Mouse (Mus musculus) neutrophil, adult 65 days (primary cell): ENCODE data around the gene Zfp146. TPM values are rescaled to one million over a fixed set of nuclear protein-coding genes. Genes with fewer than 3 reads are reported as not detected.

ENCODE experiments used
- total RNA-seq: library from RNA; stranded (reverse); gene quantifications from 2 replicates; pipeline ENCODE4 v1.2.4, GENCODE M21; 2023

The Zfp146 gene
- 12.9 and 13.6 TPM in 2 replicates for total RNA-seq

GRCm38 (mm10) chr7:30169583-30170282 is at the start of gene Zfp146:
Zfp146 (minus strand) TSS chr7:30169750.

DNA sequence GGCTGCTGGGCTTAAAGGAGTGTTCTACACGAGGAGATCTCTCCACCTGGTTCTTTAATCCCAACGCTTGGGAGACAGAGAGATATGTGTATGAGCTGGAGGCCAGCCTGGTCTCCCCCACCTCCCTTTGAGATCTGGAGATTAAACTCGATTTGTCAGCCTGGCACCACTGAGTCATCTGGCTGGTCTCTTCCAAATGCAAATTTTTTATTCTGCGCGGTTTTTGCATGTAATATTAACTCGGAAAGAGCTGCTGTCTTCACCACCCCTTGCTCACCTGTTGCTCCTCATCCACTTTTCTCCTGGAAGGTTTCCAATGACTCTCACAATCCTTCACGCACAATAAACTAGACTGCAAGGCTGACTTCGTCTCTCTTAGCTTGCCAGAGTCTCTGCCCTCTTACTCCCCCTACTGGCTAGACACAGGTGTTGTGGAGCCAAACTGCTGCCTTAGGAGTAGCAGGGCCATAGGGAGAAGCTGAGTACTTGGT is 29.0 kb upstream of the Zfp146 start, which contains the start of gene Capns1:
Gene Capns1 (minus strand): TSS at position 331 of the 491 bp plus-strand sequence.

DNA sequence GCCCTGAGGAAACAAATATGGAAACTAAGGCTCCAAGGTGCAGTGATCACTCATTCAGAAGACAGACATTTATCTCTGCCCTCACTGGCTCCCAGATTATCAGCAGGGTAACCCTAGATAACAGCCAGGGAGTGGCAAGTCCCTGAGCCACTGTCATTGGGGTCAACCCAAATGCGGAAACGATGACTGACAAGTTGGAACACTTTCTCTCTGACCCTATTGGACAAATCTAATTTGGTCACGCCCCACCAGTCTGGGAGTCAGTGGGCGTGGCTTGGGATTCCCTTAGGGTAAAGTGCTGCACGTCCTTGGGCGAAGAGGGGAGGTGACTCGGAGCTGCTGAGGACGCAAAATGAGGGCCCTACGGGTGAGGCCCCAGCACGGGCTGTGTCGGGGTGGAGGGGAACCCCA is 14.3 kb upstream of the Zfp146 start, which contains the start of gene Cox7a1:
Gene Cox7a1 (plus strand): TSS at position 266 of the 411 bp plus-strand sequence.

GRCm38 (mm10) chr7:30121308-30122187 is 48.0 kb downstream of the Zfp146 start, which contains the start of gene Zfp382:
Zfp382 (plus strand) TSS chr7:30121942.

Other genes starting within 250 kb of the Zfp146 start
- gene Zfp74, start 215.7 kb downstream of the Zfp146 start, total RNA-seq = 1.9 and 2.3 TPM in 2 replicates
- gene Zfp568, start 185.8 kb downstream of the Zfp146 start, total RNA-seq = 14.7 and 22.5 TPM in 2 replicates
- gene Zfp14, start 118.4 kb downstream of the Zfp146 start, total RNA-seq = 0.22 and 0.25 TPM in 2 replicates
- 0.14 TPM in 1 of 2 replicates, not detected in the other for gene Zfp82, start 96.8 kb downstream of the Zfp146 start, total RNA-seq
- gene Gm26920, start 79.3 kb downstream of the Zfp146 start, total RNA-seq = not detected in 2 replicates
- gene Zfp566, start 79.2 kb downstream of the Zfp146 start, total RNA-seq = 0.28 and 0.52 TPM in 2 replicates
- 3.6 and 4.7 TPM in 2 replicates for gene Zfp260, start 75.0 kb downstream of the Zfp146 start, total RNA-seq
- 8.6 and 15.5 TPM in 2 replicates for gene Zfp382, start 47.8 kb downstream of the Zfp146 start, total RNA-seq
- gene Cox7a1, start 14.4 kb upstream of the Zfp146 start, total RNA-seq = 2.1 TPM in 1 of 2 replicates, not detected in the other
- gene Capns1, start 29.1 kb upstream of the Zfp146 start, total RNA-seq = 210 and 217 TPM in 2 replicates
- 13.6 and 20.7 TPM in 2 replicates for gene Polr2i, start 62.2 kb upstream of the Zfp146 start, total RNA-seq
- 35.3 and 41.6 TPM in 2 replicates for gene Tbcb, start 62.5 kb upstream of the Zfp146 start, total RNA-seq
- not detected in 2 replicates for gene Ovol3, start 66.0 kb upstream of the Zfp146 start, total RNA-seq
- gene Thap8, start 110.3 kb upstream of the Zfp146 start, total RNA-seq = 0.50 TPM in 1 of 2 replicates, not detected in the other
- 16.4 and 19.5 TPM in 2 replicates for gene Wdr62, start 110.7 kb upstream of the Zfp146 start, total RNA-seq
- not detected in 2 replicates for gene Clip3, start 122.0 kb upstream of the Zfp146 start, total RNA-seq
- gene Alkbh6, start 139.0 kb upstream of the Zfp146 start, total RNA-seq = 12.1 and 19.6 TPM in 2 replicates
- gene Syne4, start 145.1 kb upstream of the Zfp146 start, total RNA-seq = 0.73 TPM in 1 of 2 replicates, not detected in the other
- 0.29 TPM in 1 of 2 replicates, not detected in the other for gene E130208F15Rik, start 152.0 kb upstream of the Zfp146 start, total RNA-seq
- 1.9 and 3.6 TPM in 2 replicates for gene Sdhaf1, start 154.1 kb upstream of the Zfp146 start, total RNA-seq
- not detected in 2 replicates for gene Lrfn3, start 193.0 kb upstream of the Zfp146 start, total RNA-seq
- 2,000 and 2,325 TPM in 2 replicates for gene Tyrobp, start 244.0 kb upstream of the Zfp146 start, total RNA-seq